Mouse (Mus musculus) macrophage (primary cell): ENCODE results near the gene Ube2z. TPM values are rescaled to one million over a fixed set of nuclear protein-coding genes. Genes with fewer than 3 reads are reported as not detected.

Source experiments
- H3K27ac ChIP-seq: fragments of 350-480 bp; formaldehyde crosslinking; 2 replicates; pipeline ENCODE4 v1.9.0; 2021
- H3K36me3 ChIP-seq: fragments of 350-480 bp; formaldehyde crosslinking; 2 replicates; pipeline ENCODE4 v1.9.0; 2021; ENCODE audit errors: inconsistent target
- H3K4me3 ChIP-seq: fragments of 350-480 bp; formaldehyde crosslinking; 2 replicates; pipeline ENCODE4 v1.9.0; 2021; ENCODE audit errors: inconsistent target
- H3K79me2 ChIP-seq: fragments of 350-480 bp; formaldehyde crosslinking; 2 replicates; pipeline ENCODE4 v1.9.0; 2021; ENCODE audit errors: inconsistent target
- WGBS: methylation state at CpG from one replicate; pipeline ENCODE4 v1.1.7; 2026; ENCODE audit warnings: inconsistent platforms; ENCODE audit not compliant: missing documents; 5-methylcytosine and 5-hydroxymethylcytosine counted together
- polyA plus RNA-seq: library from polyadenylated mRNA; stranded (reverse); fragments of 250-400 nt; gene quantifications from 3 replicates; pipeline ENCODE4 v1.2.4, GENCODE M21; 2018; ENCODE audit warnings: inconsistent platforms

Gene Ube2z
- polyA plus RNA-seq, 1 experiment from 2014 or later = 33.4 TPM

DNA sequence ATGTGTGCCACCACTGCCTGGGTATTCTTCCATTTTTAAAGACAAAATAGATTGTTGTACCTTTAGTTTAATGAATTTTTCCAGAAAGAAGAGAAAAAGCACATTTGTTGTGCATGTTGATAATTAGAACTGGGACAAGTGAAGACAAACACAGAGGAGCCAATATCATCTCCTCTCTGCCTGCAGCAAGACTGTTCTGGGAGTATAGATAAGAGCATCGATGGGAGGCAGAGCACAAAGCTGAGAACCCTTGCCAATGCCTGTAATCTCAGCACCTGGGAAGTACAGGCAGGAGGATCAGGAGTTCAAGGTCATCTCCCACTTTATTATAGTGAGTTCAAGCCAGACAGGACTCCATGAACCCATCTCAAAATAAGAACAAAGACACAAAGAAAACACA is 26.6 kb downstream of the Ube2z start:
- Histone ChIP-seq H3K27ac (no peak overlapping the region), H3K4me3 (no peak overlapping the region), H3K79me2 (peaks cover 24% of the 10 kb centered on the region), H3K36me3 (peaks cover 42% of the 10 kb centered on the region)
- whole genome bisulfite sequencing = 93% methylated on average over 1 of the region's 1 CpGs

DNA sequence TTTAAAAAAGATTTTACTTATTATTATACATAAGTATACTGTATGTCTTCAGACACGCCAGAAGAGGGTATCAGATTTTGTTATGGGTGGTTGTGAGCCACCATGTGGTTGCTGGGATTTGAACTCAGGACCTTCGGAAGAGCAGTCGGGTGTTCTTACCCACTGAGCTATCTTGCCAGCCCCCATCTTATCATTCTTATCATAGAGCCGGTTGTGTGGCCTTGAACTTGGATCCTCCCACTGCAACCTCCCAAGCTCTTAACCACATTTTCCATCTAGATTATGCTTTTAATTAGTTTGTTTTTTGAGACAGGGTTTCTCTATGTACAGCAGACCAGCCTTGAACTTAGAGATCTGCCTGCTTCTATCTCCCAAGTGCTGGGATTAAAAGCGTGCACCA is 27.7 kb downstream of the Ube2z start:
- no peak overlapping the region for H3K27ac ChIP-seq
- peaks cover 35% of the 10 kb centered on the region for H3K36me3 ChIP-seq
- no peak overlapping the region for H3K4me3 ChIP-seq
- WGBS = 93% methylated on average over 4 of the region's 5 CpGs
- H3K79me2 ChIP-seq = peaks cover 24% of the 10 kb centered on the region

DNA sequence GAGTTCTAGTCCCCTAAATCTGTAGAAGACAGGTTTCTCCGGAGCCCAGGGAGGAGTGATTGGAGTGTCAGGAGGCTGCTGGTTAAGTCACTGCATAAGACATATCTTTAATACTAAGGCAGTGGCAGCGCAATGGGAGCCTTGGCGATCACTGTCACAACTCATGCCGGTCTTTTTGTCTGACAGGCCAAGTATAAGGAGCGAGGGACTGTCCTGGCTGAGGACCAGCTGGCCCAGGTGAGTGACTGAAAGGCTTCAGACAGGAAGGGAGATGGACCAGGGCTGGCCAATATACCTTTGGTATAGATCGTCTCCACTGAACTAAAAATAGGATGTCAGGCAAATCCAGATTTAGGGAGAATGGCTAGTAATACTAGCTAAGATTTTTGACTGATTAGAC is 30.1 kb downstream of the Ube2z start:
- Histone ChIP-seq H3K79me2 (peaks cover 24% of the 10 kb centered on the region), H3K36me3 (peaks cover 19% of the 10 kb centered on the region), H3K4me3 (peak overlapping the region; percentile 98), H3K27ac (peak overlapping the region; percentile 28; the same call in 1 of the 2 replicates)
- WGBS = 12% methylated on average over 6 of the region's 6 CpGs

DNA sequence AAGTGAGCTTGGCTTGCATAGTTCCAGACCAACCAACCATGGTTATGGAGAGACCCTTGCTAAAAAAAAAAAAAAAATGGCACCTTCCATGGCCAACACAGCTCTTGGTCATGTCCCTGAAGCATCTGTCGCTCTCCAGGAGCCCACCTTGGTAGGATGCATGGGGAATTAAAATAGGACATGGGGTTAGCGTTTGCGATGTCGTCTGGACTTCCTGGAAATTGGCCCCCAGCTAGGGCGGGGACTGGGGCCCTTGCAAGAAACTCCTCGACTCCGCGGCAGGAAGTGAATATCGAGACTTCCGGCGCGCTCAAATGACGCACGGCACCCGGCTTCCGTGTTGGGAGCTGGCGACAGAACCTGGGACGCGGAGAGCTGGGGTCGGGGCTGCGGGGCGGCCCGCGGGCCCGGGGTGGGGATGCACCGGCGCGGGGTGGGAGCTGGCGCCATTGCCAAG is 30.6 kb downstream of the Ube2z start, which contains the start of gene Snf8:
Gene Snf8, plus strand, starts transcription at position 290 of the 457 bp plus-strand sequence.
- WGBS = under 1% methylated on average over 29 of the region's 29 CpGs

DNA sequence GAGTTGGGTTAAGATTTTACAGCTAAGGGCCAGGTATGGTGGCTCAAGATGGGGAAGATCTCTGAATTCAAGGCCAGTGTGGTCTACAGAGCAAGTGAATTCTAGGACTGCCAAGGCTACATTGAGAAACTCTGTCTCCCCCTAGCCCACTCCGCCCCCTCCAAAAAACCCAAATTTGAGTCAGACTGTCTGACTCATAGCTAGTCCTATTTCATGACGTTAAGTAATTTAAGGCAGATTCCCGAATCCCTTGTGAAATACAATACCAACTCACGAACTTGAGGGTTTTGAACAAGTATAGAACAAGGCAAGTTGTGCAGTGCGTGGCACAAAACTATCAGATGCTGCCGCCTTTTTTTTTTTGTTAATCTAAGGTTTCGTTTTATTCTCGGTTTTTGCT is 31.1 kb downstream of the Ube2z start:
- Histone ChIP-seq H3K36me3 (peaks cover 15% of the 10 kb centered on the region), H3K27ac (no peak overlapping the region), H3K79me2 (peaks cover 24% of the 10 kb centered on the region), H3K4me3 (peak overlapping the region; percentile 98)
- 34% methylated on average over 8 of the region's 8 CpGs for WGBS

More for the DNA sequence above, 30.6 kb downstream of the Ube2z start, which contains the start of gene Snf8:
- peaks cover 18% of the 10 kb centered on the region for H3K36me3 ChIP-seq
- H3K27ac ChIP-seq = peak within 1 kb of the TSS; percentile 43
- peak within 1 kb of the TSS; percentile 98 for H3K4me3 ChIP-seq
- peaks cover 24% of the 10 kb centered on the region for H3K79me2 ChIP-seq

DNA sequence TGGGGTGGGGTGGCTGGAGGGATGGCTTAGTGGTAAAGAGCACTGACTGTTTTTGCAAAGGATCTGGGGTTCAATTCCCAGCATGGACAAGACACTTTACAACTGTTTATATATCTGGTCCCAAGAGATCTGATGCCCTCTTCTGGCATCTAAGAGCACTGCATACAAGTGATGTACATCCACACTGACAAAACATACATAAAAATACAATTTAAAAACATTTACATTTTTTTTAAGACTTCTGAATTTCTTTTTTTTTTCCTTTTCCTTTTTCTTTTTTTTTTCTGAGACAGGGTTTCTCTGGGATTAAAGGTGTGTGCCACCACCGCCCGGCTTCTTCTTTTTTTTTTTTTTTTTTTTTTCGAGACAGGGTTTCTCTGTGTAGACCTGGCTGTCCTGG is 31.9 kb downstream of the Ube2z start:
- Histone ChIP-seq H3K4me3 (no peak overlapping the region), H3K27ac (no peak overlapping the region), H3K79me2 (peaks cover 24% of the 10 kb centered on the region), H3K36me3 (peaks cover 8% of the 10 kb centered on the region; the same call in 1 of the 2 replicates)
- no CpG with 5 or more reads among the region's 3 CpGs for WGBS

DNA sequence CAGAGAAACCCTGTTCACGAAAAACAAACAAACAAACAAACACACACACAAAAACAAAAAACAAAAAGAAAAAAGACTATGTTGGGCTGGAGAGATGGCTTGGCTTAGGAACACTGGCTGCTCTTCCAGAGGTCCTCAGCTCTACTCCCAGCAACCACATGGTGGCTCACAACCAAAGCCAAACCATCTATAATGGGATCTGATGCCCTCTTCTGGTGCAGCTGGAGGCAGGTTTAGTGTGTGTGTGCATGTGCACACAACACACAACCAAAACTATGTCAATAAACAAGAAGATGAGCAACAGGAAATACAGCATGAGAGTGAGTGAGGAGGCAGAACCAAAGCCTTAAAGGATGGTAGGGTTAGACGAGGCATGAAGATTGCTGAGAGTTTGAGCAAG is 33.5 kb downstream of the Ube2z start:
- Histone ChIP-seq H3K79me2 (peaks cover 19% of the 10 kb centered on the region), H3K4me3 (no peak overlapping the region), H3K27ac (no peak overlapping the region), H3K36me3 (0 out of 2 replicates have a peak, but pooled peaks cover 2% of the 10 kb centered on the region)
- 86% methylated on average over 2 of the region's 2 CpGs for WGBS

DNA sequence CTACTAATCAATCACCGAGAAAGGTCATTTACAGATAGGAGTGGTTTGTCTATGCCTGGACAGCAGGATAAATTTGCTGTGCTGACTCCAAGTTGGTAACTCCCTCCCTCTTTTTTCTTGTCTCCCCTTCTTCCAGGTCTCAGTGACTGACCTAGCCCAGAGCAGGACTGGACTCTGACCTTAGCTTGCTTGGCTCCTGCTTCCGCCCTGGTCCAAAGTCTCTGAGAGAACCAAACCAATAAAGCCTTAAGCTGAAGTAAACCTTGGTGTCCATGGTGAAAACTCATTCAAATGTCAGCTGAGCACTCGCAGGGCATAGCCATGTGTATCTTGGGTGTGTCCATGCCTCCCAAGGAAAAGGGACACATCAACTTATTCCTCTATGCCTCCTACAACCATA is 34.6 kb downstream of the Ube2z start:
- Histone ChIP-seq H3K27ac (no peak overlapping the region), H3K36me3 (no peaks in the 10 kb centered on the region), H3K79me2 (peaks cover 7% of the 10 kb centered on the region), H3K4me3 (no peak overlapping the region)
- 100% methylated on average over 2 of the region's 3 CpGs for WGBS

DNA sequence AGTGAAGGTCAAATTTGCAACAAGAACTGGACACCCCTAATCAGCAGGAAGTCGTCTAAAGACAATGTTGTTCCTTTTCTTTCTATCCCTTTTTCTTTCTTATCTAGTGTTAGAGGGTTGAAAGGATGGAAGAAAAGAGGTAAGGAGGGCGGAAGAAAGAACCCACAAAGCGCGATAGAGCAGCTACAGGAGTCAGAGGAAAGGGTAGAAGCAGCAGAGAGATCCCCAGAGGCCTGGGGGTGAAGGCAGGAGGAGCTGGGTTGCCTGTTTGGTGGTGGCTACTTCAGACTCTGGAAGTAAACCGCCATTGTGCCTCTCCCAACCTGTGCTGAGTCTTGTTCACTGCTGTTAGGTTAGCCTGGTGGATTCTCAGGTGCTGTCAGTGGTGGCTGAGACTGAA is 37.1 kb downstream of the Ube2z start:
- H3K27ac ChIP-seq = no peak overlapping the region
- 57% methylated on average over 5 of the region's 5 CpGs for WGBS
- no peak overlapping the region for H3K4me3 ChIP-seq
- no peaks in the 10 kb centered on the region for H3K79me2 ChIP-seq
- H3K36me3 ChIP-seq = no peaks in the 10 kb centered on the region

DNA sequence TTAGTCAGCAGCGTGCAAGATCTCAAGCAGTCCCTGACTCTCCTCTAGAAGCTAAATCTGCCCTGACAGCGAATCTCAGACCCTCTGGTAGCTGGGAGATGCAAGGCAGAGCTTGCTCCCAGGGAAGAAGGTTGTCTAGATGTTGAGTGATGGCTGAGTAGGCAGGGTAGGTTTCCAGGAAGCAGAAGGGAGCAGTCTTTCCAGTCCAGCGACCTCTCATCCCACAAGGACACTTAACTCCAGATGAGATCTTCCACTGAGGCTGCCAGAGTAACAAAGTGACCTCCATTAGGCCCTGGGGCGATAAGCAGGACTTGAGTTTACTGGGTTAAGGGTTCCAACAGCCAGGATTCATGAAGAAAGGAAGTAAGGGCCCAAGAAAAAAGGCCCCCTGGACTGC is 44.6 kb downstream of the Ube2z start:
- Histone ChIP-seq H3K36me3 (no peaks in the 10 kb centered on the region), H3K27ac (no peak overlapping the region), H3K79me2 (no peaks in the 10 kb centered on the region), H3K4me3 (no peak overlapping the region)
- 68% methylated on average over 4 of the region's 4 CpGs for WGBS

DNA sequence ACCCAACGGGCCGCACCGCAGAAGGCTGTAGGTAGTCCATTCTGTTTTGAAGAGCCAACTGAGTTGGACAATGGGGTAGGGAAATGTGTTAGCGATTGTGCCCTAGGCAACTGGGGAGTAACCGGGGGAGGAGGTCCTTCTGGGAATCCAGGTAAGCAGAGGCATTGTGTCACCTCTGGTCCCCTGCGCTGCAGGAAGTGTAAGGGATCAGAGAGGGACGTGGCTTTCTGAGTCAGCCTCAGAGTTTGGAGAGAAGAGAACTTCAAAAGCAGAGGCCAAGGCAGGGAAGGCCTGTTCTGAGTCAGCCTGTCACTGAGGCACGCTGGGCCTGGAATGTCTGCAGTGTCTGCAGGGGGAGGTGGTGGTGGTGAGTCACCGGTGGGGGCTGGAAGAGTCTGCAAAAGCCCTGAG is 47.2 kb downstream of the Ube2z start:
- no peaks in the 10 kb centered on the region for H3K79me2 ChIP-seq
- H3K36me3 ChIP-seq = no peaks in the 10 kb centered on the region
- H3K4me3 ChIP-seq = no peak overlapping the region
- H3K27ac ChIP-seq = no peak overlapping the region
- 60% methylated on average over 9 of the region's 9 CpGs for WGBS

DNA sequence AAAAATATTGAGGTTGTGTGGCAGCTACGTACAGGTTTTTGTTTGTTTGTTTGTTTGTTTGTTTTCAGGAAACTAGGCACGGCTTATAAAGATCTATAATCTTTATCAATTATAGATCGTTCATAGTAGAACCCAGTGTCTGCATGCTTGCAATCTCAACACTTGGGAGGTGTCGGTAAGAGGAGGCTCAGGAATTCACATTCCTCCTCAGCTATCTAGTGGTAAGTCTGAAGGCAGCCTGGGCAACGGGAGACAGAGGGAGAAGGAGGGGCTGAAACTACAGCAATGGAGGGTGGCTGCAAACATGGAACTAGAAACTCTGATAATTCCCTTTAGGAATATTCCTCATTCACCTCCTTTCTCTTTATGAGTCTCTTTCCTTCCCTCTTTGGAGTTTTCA is 49.8 kb downstream of the Ube2z start:
- no peaks in the 10 kb centered on the region for H3K79me2 ChIP-seq
- WGBS = 69% methylated on average over 5 of the region's 5 CpGs
- no peak overlapping the region for H3K4me3 ChIP-seq
- no peaks in the 10 kb centered on the region for H3K36me3 ChIP-seq
- no peak overlapping the region for H3K27ac ChIP-seq

DNA sequence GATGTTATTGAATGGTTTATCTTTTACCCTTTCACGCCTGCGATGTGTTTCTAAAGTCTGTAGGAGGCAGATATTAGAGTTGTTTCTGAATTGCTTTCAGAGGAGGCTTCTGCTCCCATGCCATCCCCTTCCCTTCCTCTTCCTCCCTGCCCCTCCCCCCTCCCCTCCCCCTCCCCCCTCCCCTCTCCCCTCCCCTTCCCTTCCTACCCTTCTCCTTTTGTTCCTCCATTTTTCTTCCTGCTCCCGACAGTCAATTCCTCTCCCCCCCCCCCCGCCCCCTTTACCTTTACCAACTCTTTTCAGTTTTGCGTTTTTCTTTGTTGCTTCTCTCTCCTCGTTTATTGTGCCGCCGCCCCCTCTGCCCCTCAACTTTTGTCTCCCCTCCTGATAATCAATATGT is 53.2 kb downstream of the Ube2z start:
- no peak overlapping the region for H3K4me3 ChIP-seq
- H3K79me2 ChIP-seq = no peaks in the 10 kb centered on the region
- no peak overlapping the region for H3K27ac ChIP-seq
- WGBS = 22% methylated on average over 6 of the region's 8 CpGs
- no peaks in the 10 kb centered on the region for H3K36me3 ChIP-seq

DNA sequence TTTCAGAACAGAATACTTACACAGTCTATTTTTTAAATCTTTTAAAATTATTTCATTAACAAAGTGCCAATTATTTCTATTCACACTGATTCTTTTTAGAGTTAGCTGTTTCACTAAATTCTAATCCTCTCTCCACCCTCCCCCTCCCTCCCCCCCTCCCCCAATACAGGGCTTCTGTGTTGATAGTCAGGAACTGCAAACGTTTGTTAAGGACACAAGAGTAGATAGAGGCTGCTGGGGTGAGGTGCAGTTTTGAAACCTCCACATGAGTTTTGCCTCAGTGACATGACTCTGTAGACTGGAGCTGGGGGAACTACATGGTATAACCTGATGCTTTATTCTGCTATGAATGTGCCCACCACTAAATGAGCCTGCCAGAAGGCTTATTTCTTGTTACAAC is 56.4 kb downstream of the Ube2z start:
- Histone ChIP-seq H3K27ac (no peak overlapping the region), H3K79me2 (no peaks in the 10 kb centered on the region), H3K4me3 (no peak overlapping the region), H3K36me3 (no peaks in the 10 kb centered on the region)
- WGBS = 33% methylated on average over 1 of the region's 1 CpGs

DNA sequence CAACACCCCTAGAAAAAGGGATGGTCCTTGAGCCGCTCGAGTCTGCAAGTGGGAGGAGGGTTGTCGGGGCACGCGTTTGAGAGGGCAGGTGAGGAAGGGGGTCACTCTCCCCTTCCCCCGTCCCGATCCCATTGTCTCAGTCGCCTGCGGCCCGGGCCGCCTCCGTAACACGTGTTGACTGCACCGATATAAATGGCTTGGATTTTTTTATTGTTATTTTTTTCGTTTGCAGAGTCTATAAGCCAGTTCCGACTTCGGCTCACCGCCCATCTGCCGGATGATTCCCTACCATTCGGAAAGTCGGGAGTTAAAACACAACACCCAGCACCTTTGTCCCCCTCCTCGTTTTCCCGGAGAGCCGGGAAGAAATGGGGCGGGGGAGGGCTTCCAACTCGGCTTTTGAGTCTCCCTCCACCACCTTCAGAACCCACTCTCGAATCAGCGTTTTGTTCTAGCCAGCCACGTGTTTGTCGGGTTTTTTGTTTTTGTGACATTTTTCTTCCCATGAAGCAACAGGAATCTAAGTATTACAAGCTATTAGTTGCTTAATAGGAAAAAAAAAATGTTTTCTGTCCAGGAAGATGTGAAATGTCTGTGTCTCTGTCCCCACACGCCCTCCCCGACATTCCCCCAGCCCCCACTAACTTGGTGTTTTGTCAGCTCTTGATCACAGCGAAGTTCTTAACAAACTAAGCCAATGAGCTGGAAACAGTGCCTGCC is 57.5 kb downstream of the Ube2z start:
- no peaks in the 10 kb centered on the region for H3K79me2 ChIP-seq
- no peaks in the 10 kb centered on the region for H3K36me3 ChIP-seq
- H3K4me3 ChIP-seq = no peak overlapping the region
- WGBS = 4% methylated on average over 33 of the region's 33 CpGs
- H3K27ac ChIP-seq = no peak overlapping the region
